Mouse (Mus musculus) CD4-positive helper T cell, adult 2 months (primary cell): Measurements from ENCODE around the gene Mcm10.
"Not testable (repeated sequence)": the region's sequence is repeated elsewhere in the genome, so short reads cannot be mapped to it uniquely, and the experiment has no call there.

ENCODE experiments used
- DNase-seq: peaks from one replicate; pipeline ENCODE4 v3.0.0-alpha.2; 2012; ENCODE audit warnings: low read depth, missing footprints, low spot score

The Mcm10 gene

GRCm38 (mm10) chr2:4986798-4987197 is 25.8 kb downstream of the Mcm10 start:
- no peak for DNase-seq

- no peak for DNase-seq
These were observed 27.6 kb downstream of the Mcm10 start for GRCm38 (mm10) chr2:4985000-4985399.

GRCm38 (mm10) chr2:4983987-4984386 is 28.6 kb downstream of the Mcm10 start:
- DNase-seq = no peak

- DNase-seq = no peak
These were observed 34.5 kb downstream of the Mcm10 start for GRCm38 (mm10) chr2:4978091-4978490.

GRCm38 (mm10) chr2:4975807-4976206 is 36.8 kb downstream of the Mcm10 start, which contains the start of gene Ucma:
TSS of gene Ucma (plus strand) at chr2:4976122.
- no peak for DNase-seq

GRCm38 (mm10) chr2:4969083-4969482 is 43.5 kb downstream of the Mcm10 start:
- DNase-seq = no peak

GRCm38 (mm10) chr2:4967806-4968205 is 44.8 kb downstream of the Mcm10 start:
- no peak for DNase-seq

- no peak for DNase-seq
These were observed 54.6 kb downstream of the Mcm10 start for GRCm38 (mm10) chr2:4958039-4958438.

GRCm38 (mm10) chr2:4954216-4954760 is 58.3 kb downstream of the Mcm10 start:
- no peak for DNase-seq

- no peak for DNase-seq
These were observed 61.6 kb downstream of the Mcm10 start for GRCm38 (mm10) chr2:4950986-4951385.

- DNase-seq = not testable (repeated sequence)
These were observed 62.9 kb downstream of the Mcm10 start for GRCm38 (mm10) chr2:4949691-4950090.

GRCm38 (mm10) chr2:4940861-4941260 is 71.7 kb downstream of the Mcm10 start:
- DNase-seq = no peak
